Mouse (Mus musculus) kidney, adult 2 months (tissue): ENCODE measurements at regions not wholly inside any gene's neighbourhood (a gene's known extent, or its start where the extent isn't known, plus 50 kb on each side); places are given as distances from the start of the nearest gene placed in this dataset.

Experiments used
- CTCF ChIP-seq: fragments of 200-500 bp; conservative IDR thresholded peaks from 2 replicates; pipeline ENCODE4 v1.5.1; 2011; ENCODE audit warnings: low read depth, mild to moderate bottlenecking, control low read depth, low read length, moderate library complexity, mixed read lengths; ENCODE audit not compliant: insufficient read depth, insufficient read length
- POLR2A ChIP-seq: fragments of 200-500 bp; IDR thresholded peaks from one replicate; pipeline ENCODE4 v1.6.1; 2011; ENCODE audit warnings: low read depth, low read length, control low read depth

DNA sequence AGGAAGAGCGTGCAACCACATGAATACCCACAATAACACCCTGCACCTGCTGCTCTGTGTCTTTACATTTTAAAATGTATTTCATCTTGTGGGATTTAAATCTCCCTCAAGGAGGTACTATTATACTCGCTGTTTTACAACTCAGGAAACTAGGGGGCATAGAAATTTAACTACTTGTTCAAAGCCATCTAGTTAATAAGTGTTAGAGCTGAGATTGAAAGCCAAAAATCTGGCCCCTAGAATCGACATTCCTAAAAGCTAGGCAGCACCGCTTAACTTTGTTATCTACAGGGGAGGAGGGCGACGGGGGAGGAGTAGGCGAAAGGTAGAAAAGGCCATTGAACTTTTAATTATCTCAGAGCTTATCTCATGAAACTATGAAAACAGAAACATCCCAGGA, 93.3 kb downstream of the Spry2 start:
- TF ChIP-seq CTCF (no peak), POLR2A (no peak)
